Comparison of ENCODE assay signal across 25 mouse cellular contexts in the genomic region with DNA sequence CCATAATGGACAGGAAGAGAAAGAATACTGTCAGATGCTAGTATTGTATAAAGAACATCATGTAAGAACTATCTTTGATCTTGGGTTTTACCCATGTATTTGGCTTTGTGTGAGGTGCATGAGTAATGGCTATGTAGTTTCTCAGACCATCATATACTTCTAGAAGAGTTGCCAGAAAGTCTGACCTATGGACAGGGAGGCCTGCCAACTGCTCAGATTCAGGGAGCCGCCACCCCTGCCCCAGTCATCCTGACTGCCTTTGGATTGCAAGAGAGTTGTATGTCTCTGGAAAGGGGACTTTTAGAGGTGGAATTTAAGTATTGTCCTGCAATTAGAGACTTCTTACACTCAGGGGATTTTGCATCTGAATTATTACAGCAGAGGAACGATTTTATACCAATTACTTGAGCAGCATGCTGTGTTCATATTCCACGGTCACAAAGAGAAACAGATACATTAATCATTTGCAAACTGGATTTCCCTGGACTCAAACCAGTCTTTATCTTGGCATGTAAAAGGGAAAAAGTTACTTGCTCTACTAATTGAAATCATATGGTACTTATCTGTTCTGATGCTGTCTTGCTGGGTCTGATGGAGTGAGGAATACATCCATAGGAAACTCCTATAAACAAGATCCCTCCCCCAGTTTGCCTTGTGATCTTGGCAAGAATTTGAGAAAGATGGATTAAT.
"Had no signal": no experiment of that assay in that cellular context is flagged by ENCODE, and none has a peak within 500 bp of the region (broad histone marks: within the 10 kb centered on the region; RNA-seq: fewer than 3 reads in every experiment).

No protein-coding gene starts in this region.

- H3K27ac ChIP-seq: gastrocnemius, adult 2 months; heart, embryonic 10.5 days; hindbrain, embryonic 10.5 days; hindbrain, embryonic 12.5 days; hindbrain, embryonic 14.5 days; intestine, embryonic 15.5 days; layer of hippocampus, adult 2 months; left cerebral cortex, adult 2 months; limb, embryonic 13.5 days; liver, embryonic 12.5 days; liver, embryonic 14.5 days had no signal

- H3K36me3 ChIP-seq: heart, embryonic 10.5 days; heart, embryonic 12.5 days; hindbrain, embryonic 10.5 days; hindbrain, embryonic 12.5 days; intestine, embryonic 15.5 days; limb, embryonic 13.5 days; liver, embryonic 12.5 days had no signal

- H3K4me3 ChIP-seq: gastrocnemius, adult 2 months; heart, embryonic 10.5 days; heart, embryonic 12.5 days; hindbrain, embryonic 10.5 days; hindbrain, embryonic 12.5 days; intestine, embryonic 15.5 days; layer of hippocampus, adult 2 months; left cerebral cortex, adult 2 months; limb, embryonic 13.5 days; liver, embryonic 12.5 days had no signal

- H3K4me1 ChIP-seq: heart, embryonic 10.5 days; heart, embryonic 12.5 days; hindbrain, embryonic 10.5 days; hindbrain, embryonic 12.5 days; intestine, embryonic 15.5 days; limb, embryonic 13.5 days; liver, embryonic 12.5 days had no signal

- ATAC-seq: hindbrain, embryonic 16.5 days; inflammation-experienced regulatory T-cells, adult 6 months; intestine, embryonic 15.5 days; intestine, postnatal 0 days; liver, embryonic 12.5 days had no signal

- H3K4me2 ChIP-seq: heart, embryonic 12.5 days; hindbrain, embryonic 12.5 days; hindbrain, embryonic 14.5 days; intestine, embryonic 15.5 days; limb, embryonic 13.5 days; liver, embryonic 12.5 days had no signal

- H3K9ac ChIP-seq: heart, embryonic 12.5 days; hindbrain, embryonic 12.5 days; hindbrain, embryonic 14.5 days; intestine, embryonic 15.5 days; limb, embryonic 13.5 days; liver, embryonic 12.5 days; liver, embryonic 14.5 days had no signal

- H3K9me3 ChIP-seq: heart, embryonic 10.5 days; heart, embryonic 12.5 days; hindbrain, embryonic 10.5 days; hindbrain, embryonic 12.5 days; intestine, embryonic 15.5 days; limb, embryonic 13.5 days; liver, embryonic 12.5 days had no signal

- DNase-seq: gastrocnemius, adult 2 months; gastrocnemius, postnatal 10 days; gastrocnemius, postnatal 25 days; heart, adult 18-20 months; heart, postnatal 10 days; heart, postnatal 4 days; kidney, adult 18-20 months; kidney, adult 8-10 months; kidney, postnatal 10 days; kidney, postnatal 25 days; kidney, postnatal 4 days had no signal

- H3K27me3 ChIP-seq: heart, embryonic 12.5 days; intestine, embryonic 15.5 days had no signal
